Mouse (Mus musculus) small intestine, adult 2 months (tissue): ENCODE results near the gene Lsm11.

Experiments used
- CTCF ChIP-seq: fragments of 200-500 bp; IDR thresholded peaks from 2 replicates; pipeline ENCODE4 v1.5.1; 2012; ENCODE audit warnings: low read depth, mild to moderate bottlenecking, control low read depth, inconsistent platforms, low read length, moderate library complexity, mixed read lengths; ENCODE audit not compliant: insufficient replicate concordance, insufficient read length; ENCODE audit errors: extremely low read depth
- POLR2A ChIP-seq: fragments of 200-500 bp; IDR thresholded peaks from 2 replicates; pipeline ENCODE4 v1.6.1; 2012; ENCODE audit warnings: low read depth, mild to moderate bottlenecking, control low read depth, inconsistent platforms, low read length, moderate library complexity

DNA sequence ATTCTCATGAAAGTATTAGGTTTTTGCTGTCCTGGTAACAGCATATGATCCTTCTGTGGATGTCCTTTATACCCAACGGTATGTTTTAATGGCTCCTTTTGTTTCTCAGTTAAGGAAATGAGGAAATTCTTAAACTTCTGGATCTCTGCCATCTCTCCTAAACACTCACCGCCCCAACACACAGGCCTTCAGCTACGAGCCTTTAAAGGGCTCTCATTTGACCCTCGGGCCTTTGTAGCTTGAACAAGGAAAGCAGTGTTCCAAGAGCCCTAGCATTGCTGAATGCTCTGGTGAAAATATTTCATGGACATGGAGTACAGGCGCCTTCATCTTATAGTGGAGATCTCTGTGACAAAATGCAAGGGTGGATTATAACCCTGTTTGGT lies 63.1 kb downstream of the Lsm11 start:
- TF ChIP-seq POLR2A (no peak), CTCF (no peak)
